Mouse (Mus musculus): ENCODE data around the gene Gba. TPM values are rescaled to one million over a fixed set of nuclear protein-coding genes. Genes with fewer than 3 reads are reported as not detected.
"Not testable (repeated sequence)": the region's sequence is repeated elsewhere in the genome, so short reads cannot be mapped to it uniquely, and the experiment has no call there.

The Gba gene
- polyA plus RNA-seq (2015; fragmentation: Nextera tagmentation; extraction: Ambion mirVana): 62.5 and 70.9 TPM in 2 replicates

DNA sequence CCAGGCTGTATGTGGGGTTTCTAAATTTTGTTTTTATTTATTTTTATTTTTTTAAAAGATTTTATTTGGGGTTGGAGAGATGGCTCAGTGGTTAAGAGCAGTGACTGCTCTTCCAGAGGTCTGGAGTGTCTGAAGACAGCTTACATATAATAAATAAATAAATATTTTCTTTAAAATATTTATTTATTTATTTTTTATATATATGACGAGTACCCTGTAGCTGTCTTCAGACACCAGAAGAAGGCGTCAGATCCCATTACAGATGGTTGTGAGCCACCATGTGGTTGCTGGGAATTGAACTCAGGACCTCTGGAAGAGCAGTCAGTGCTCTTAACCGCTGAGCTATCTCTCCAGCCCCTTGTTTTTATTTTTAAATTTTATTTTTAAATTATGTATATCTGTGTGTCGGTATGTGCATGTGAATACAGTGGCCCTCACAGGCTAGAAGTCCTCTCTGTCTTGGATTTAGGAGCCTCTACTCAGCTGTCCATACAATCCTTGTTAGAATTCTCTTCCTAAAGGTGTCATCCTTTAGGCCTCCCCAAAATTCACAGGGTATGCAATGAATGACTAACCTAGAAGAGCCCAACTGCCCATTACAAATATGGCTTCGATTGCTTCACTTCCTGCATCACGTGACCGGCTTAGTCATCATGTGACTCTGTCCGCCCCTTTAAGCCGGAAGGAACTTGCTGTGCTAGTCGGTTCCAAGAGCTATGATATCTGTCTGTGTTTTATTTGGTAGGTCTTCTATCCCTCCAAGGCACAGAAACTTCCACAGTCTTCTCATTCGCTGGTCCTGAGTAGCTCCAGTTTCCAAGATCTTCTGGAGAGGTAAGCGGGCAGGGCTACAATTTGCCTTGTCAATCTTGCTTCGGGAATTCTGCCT lies at the start of gene Gba:
Gba (plus strand) TSS at position 676 of the 889 bp plus-strand sequence.
- peak within 1 kb of the TSS; percentile 34; the same call in 1 of the 2 replicates for H3K27ac ChIP-seq
- no peaks in the 10 kb centered on the region for H3K9me3 ChIP-seq
- WGBS: 27% methylated on average over 13 of the region's 13 CpGs
- no peaks in the 10 kb centered on the region for H3K27me3 ChIP-seq
- peak within 1 kb of the TSS; percentile 61 for H3K4me2 ChIP-seq
- peaks cover 33% of the 10 kb centered on the region for H3K36me3 ChIP-seq
- H3K4me1 ChIP-seq: peaks cover 7% of the 10 kb centered on the region
- H3K4me3 ChIP-seq: peak within 1 kb of the TSS; percentile 56
- ATAC-seq (ENCODE audit: insufficient number of reproducible peaks, low FRiP score, low TSS enrichment, low read depth): peak; percentile 78
- peak within 1 kb of the TSS; percentile 28; the same call in 1 of the 2 replicates for H3K9ac ChIP-seq

DNA sequence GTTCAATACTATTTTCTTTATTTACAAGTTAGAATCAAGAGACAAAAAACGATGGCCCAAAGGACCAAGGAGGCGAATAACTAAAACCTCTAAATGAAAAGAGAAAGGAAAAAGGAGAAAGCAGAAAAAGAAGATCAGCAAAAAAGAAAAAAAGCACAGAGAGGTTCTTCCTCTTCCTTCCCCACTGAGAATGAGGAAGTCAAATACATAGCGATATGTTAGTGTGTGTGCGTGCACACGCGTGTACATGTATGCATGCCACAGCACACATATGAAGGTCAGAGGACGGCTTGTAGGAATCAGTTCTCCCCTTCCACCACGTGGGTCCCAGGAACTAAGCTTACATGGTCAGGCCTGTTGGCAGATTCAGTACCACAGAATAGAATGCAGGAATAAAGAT lies 45.8 kb upstream of the Gba start:
- Histone ChIP-seq H3K4me1 (peaks cover 14% of the 10 kb centered on the region), H3K4me3 (no peak overlapping the region), H3K36me3 (no peaks in the 10 kb centered on the region), H3K9me3 (no peaks in the 10 kb centered on the region), H3K27me3 (peaks cover 26% of the 10 kb centered on the region), H3K4me2 (no peak overlapping the region), H3K27ac (no peak overlapping the region), H3K9ac (no peak overlapping the region)
- ATAC-seq (ENCODE audit: insufficient number of reproducible peaks, low FRiP score, low TSS enrichment, low read depth): no peak
- WGBS: 89% methylated on average over 8 of the region's 8 CpGs

DNA sequence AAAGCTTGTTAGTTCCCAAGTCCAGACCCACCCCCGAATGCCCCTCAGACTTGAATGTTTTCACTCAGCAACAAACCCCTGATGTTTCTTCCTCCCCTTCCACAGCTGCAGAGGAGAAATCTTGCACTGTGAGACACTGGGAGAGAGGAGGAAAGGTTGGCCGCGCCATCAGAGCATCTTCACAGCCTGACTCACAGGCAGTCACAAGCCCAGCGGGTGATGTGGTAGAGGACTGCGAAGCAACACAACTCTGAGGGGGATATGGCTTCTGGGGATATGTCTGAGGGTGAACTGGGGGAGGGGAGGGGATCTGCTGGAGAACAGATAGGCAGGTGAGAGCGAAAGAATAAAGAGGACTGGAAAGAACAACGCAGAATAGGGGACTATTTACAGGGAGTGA lies 44.1 kb upstream of the Gba start:
- Histone ChIP-seq H3K9ac (no peak overlapping the region), H3K4me2 (no peak overlapping the region), H3K4me1 (peaks cover 15% of the 10 kb centered on the region), H3K36me3 (no peaks in the 10 kb centered on the region), H3K27me3 (peaks cover 22% of the 10 kb centered on the region), H3K9me3 (no peaks in the 10 kb centered on the region), H3K27ac (no peak overlapping the region), H3K4me3 (no peak overlapping the region)
- WGBS: 17% methylated on average over 7 of the region's 7 CpGs
- ATAC-seq (ENCODE audit: insufficient number of reproducible peaks, low FRiP score, low TSS enrichment, low read depth): no peak

GRCm38 (mm10) chr3:89159211-89159610 lies 43.5 kb upstream of the Gba start:
- Histone ChIP-seq H3K4me1 (peaks cover 18% of the 10 kb centered on the region), H3K9me3 (no peaks in the 10 kb centered on the region), H3K4me2 (peak overlapping the region; percentile 99), H3K36me3 (no peaks in the 10 kb centered on the region), H3K27me3 (peaks cover 22% of the 10 kb centered on the region), H3K4me3 (peak overlapping the region; percentile 54), H3K27ac (no peak overlapping the region), H3K9ac (no peak overlapping the region)
- no peak for ATAC-seq (ENCODE audit: insufficient number of reproducible peaks, low FRiP score, low TSS enrichment, low read depth)
- WGBS: 3% methylated on average over 13 of the region's 13 CpGs

- Histone ChIP-seq H3K9ac (peak within 1 kb of the TSS; percentile 37), H3K36me3 (no peaks in the 10 kb centered on the region), H3K27ac (no peak within 1 kb of the TSS), H3K9me3 (no peaks in the 10 kb centered on the region), H3K4me2 (peak within 1 kb of the TSS; percentile 99), H3K4me3 (peak within 1 kb of the TSS; percentile 54), H3K4me1 (peaks cover 18% of the 10 kb centered on the region), H3K27me3 (peaks cover 22% of the 10 kb centered on the region)
- ATAC-seq (ENCODE audit: insufficient number of reproducible peaks, low FRiP score, low TSS enrichment, low read depth): peak; percentile 68; the same call in 1 of the 2 replicates
- 0% methylated on average over 62 of the region's 66 CpGs for WGBS
Measured at GRCm38 (mm10) chr3:89159616-89160344, 42.9 kb upstream of the Gba start, which contains the start of gene Hcn3. Gene Hcn3 (minus strand): TSS chr3:89160196.

GRCm38 (mm10) chr3:89161207-89161606 lies 41.5 kb upstream of the Gba start:
- ATAC-seq (ENCODE audit: insufficient number of reproducible peaks, low FRiP score, low TSS enrichment, low read depth); H3K27ac ChIP-seq; H3K36me3 ChIP-seq; H3K4me3 ChIP-seq; H3K9ac ChIP-seq; H3K9me3 ChIP-seq; H3K4me2 ChIP-seq: not testable (repeated sequence)
- H3K4me1 ChIP-seq: peaks cover 27% of the 10 kb centered on the region
- H3K27me3 ChIP-seq: peaks cover 22% of the 10 kb centered on the region

DNA sequence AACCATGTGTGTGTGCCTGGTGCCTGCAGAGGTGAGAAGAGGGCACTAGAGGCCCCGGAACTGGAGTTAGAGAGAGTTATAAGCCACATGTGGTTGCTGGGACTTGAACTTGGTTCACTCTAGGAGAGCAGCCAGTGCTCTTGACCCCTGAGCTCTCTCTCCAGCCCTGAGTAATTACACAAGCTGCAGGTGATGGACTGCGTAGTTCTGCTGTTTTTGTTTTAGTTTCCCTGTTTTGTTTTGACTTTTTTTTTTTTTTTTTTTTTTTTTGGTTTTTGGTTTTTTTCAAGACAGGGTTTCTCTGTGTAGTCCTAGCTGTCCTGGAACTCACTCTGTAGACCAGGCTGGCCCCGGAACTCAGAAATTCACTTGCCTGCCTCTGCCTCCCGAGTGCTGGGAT lies 40.9 kb upstream of the Gba start:
- 69% methylated on average over 4 of the region's 4 CpGs for WGBS
- no peak for ATAC-seq (ENCODE audit: insufficient number of reproducible peaks, low FRiP score, low TSS enrichment, low read depth)
- Histone ChIP-seq H3K27ac (no peak overlapping the region), H3K4me3 (no peak overlapping the region), H3K36me3 (peaks cover 6% of the 10 kb centered on the region; the same call in 1 of the 2 replicates), H3K4me2 (no peak overlapping the region), H3K9ac (no peak overlapping the region), H3K9me3 (no peaks in the 10 kb centered on the region), H3K27me3 (peaks cover 22% of the 10 kb centered on the region), H3K4me1 (peaks cover 32% of the 10 kb centered on the region)

DNA sequence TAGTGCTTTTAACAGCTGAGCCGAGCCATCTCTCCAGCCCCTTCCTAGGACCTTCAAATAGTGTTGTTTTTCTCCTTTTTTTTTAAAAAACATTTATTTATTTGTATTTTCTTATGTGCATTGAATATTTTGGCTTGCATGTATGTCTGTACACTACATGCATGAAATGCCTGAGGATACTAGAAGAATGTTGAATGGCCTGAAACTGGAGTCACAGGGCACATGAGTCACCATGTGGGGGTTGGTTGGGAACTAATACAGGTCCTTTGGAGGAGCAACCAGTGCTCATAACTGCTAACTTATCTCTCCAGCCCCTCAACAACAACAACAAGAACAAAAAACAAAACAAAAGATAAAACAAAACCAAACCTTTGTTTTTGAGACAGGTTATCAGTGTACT lies 39.6 kb upstream of the Gba start:
- ATAC-seq (ENCODE audit: insufficient number of reproducible peaks, low FRiP score, low TSS enrichment, low read depth): no peak
- Histone ChIP-seq H3K9ac (no peak overlapping the region), H3K27me3 (peaks cover 19% of the 10 kb centered on the region), H3K4me2 (no peak overlapping the region), H3K4me1 (peaks cover 36% of the 10 kb centered on the region), H3K27ac (no peak overlapping the region), H3K36me3 (peaks cover 17% of the 10 kb centered on the region), H3K9me3 (no peaks in the 10 kb centered on the region), H3K4me3 (no peak overlapping the region)
- WGBS: 64% methylated on average over 1 of the region's 1 CpGs

GRCm38 (mm10) chr3:89163643-89164245 lies 39.0 kb upstream of the Gba start:
- no peak for ATAC-seq (ENCODE audit: insufficient number of reproducible peaks, low FRiP score, low TSS enrichment, low read depth)
- Histone ChIP-seq H3K27ac (peak overlapping the region; percentile 98; the same call in 1 of the 2 replicates), H3K36me3 (peaks cover 24% of the 10 kb centered on the region), H3K27me3 (peaks cover 12% of the 10 kb centered on the region), H3K4me1 (peaks cover 36% of the 10 kb centered on the region), H3K9ac (no peak overlapping the region), H3K9me3 (no peaks in the 10 kb centered on the region), H3K4me3 (peak overlapping the region; percentile 89), H3K4me2 (peak overlapping the region; percentile 66)
- 71% methylated on average over 5 of the region's 5 CpGs for WGBS

- Histone ChIP-seq H3K27ac (peak within 1 kb of the TSS; percentile 98), H3K9me3 (no peaks in the 10 kb centered on the region), H3K4me1 (peaks cover 29% of the 10 kb centered on the region), H3K27me3 (peaks cover 3% of the 10 kb centered on the region), H3K4me2 (peak within 1 kb of the TSS; percentile 66), H3K36me3 (peaks cover 33% of the 10 kb centered on the region), H3K4me3 (peak within 1 kb of the TSS; percentile 89), H3K9ac (peak within 1 kb of the TSS; percentile 89)
- ATAC-seq (ENCODE audit: insufficient number of reproducible peaks, low FRiP score, low TSS enrichment, low read depth): peak; percentile 92
- WGBS: under 1% methylated on average over 75 of the region's 79 CpGs
Measured at GRCm38 (mm10) chr3:89164506-89165267, 38.0 kb upstream of the Gba start, which contains the start of gene Clk2. Gene Clk2 (plus strand): TSS chr3:89164795.

DNA sequence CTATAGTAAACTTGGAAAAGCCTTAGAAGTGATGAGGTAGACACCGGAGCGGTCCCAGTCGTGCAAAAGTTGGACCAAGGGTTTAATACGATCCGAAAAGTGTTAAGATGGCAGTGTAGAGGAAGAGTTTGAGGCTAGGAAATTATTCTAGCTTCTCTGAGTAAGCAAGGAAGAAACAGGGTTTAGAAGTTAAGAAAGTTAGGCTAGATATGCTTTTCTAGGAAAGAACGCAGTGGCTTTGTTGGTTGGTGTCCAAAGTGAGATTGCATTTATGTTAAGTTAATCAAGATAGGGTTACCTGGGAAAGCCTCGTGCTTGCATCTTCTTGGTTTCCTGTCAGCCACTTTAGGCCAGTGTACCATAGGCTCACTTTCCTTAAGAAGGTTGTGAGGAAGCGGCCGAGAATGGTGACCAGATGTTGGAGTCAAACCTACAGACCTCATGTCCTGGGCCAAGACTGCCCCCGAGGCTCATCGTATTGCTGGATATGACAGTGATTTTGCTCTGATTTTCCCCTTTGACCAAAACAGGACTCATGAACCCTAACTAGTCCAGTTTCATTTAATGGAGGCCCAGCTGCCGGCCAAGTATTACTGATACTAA lies 37.4 kb upstream of the Gba start:
- peak overlapping the region; percentile 89 for H3K9ac ChIP-seq
- no peaks in the 10 kb centered on the region for H3K9me3 ChIP-seq
- WGBS: 12% methylated on average over 12 of the region's 12 CpGs
- H3K27ac ChIP-seq: peak overlapping the region; percentile 98
- no peaks in the 10 kb centered on the region for H3K27me3 ChIP-seq
- H3K4me3 ChIP-seq: peak overlapping the region; percentile 89
- ATAC-seq (ENCODE audit: insufficient number of reproducible peaks, low FRiP score, low TSS enrichment, low read depth): no peak
- peak overlapping the region; percentile 66 for H3K4me2 ChIP-seq
- peaks cover 22% of the 10 kb centered on the region for H3K4me1 ChIP-seq
- peaks cover 40% of the 10 kb centered on the region for H3K36me3 ChIP-seq

All from limb, embryonic 15.5 days (tissue).